Mouse (Mus musculus): ENCODE data around the gene Epb41l1. TPM values are rescaled to one million over a fixed set of nuclear protein-coding genes. Genes with fewer than 3 reads are reported as not detected.

The Epb41l1 gene
- polyA plus RNA-seq, 1 experiment from 2014 or later: 4.2 TPM

DNA sequence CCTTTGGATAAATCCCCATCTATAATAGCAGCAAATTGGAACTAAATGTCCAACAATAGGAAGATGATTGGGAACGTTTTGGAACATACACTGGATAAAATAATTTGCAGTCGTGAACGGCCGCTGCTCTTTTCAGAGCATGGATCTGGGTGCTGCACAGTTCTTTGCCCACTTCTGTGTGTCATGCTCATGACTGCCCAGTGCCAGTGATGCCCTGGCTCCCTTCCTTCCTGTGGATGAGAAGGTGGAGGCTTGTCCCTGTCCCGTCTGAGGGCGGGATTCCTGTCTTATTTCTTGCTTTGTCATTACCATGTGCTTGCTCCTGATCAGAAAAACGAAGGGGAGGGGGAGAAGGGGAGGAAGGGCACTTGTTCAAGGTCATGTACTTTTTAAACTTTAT lies 59.6 kb downstream of the Epb41l1 start:
- Histone ChIP-seq H3K4me1 (replicated peaks; ENCODE audit: control insufficient read depth, insufficient read depth, low read length) (peaks cover 6% of the 10 kb centered on the region; the same call in 1 of the 2 replicates), H3K36me3 (ENCODE audit: control insufficient read depth, insufficient read depth, low read length) (no peaks in the 10 kb centered on the region), H3K4me3 (ENCODE audit: low read depth, low read length) (no peak overlapping the region), H3K27ac (ENCODE audit: low read depth) (no peak overlapping the region), H3K9me3 (ENCODE audit: control insufficient read depth, low read length) (no peaks in the 10 kb centered on the region), H3K9ac (ENCODE audit: low read length) (no peak overlapping the region), H3K4me2 (ENCODE audit: low read length) (no peak overlapping the region), H3K27me3 (replicated peaks; ENCODE audit: control insufficient read depth, insufficient read depth, low read length) (no peaks in the 10 kb centered on the region)
- DNase-seq (ENCODE audit: low spot score) (no peak), ATAC-seq (replicated peaks; ENCODE audit: low FRiP score, low TSS enrichment, low read depth) (no peak)
- 82% methylated on average over 7 of the region's 7 CpGs for WGBS

DNA sequence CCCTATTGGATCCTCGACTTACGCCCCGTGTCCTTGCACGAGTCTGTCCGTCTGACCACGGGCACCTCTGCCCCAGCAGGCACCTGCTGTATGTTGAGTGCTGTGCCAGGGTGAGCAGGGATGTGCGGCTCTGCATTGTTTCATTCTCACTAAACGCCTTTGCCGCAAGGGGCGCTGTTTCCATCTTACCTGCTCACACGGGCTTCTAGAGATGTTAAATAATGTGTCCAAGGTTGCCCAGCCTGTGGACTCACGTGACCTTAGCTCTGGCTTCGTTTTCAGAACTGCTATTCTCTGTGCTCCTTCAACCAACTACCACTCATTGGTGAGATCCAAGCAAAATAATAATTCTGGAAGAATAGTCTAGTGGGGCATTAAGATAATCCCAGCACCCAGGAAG lies 61.6 kb downstream of the Epb41l1 start:
- 30% methylated on average over 13 of the region's 13 CpGs for WGBS
- H3K4me1 ChIP-seq (replicated peaks; ENCODE audit: control insufficient read depth, insufficient read depth, low read length): no peaks in the 10 kb centered on the region
- H3K9me3 ChIP-seq (ENCODE audit: control insufficient read depth, low read length): no peaks in the 10 kb centered on the region
- DNase-seq (ENCODE audit: low spot score) (peak; percentile 78), ATAC-seq (replicated peaks; ENCODE audit: low FRiP score, low TSS enrichment, low read depth) (no peak)
- H3K27ac ChIP-seq (ENCODE audit: low read depth): no peak overlapping the region
- H3K9ac ChIP-seq (ENCODE audit: low read length): no peak overlapping the region
- H3K27me3 ChIP-seq (replicated peaks; ENCODE audit: control insufficient read depth, insufficient read depth, low read length): no peaks in the 10 kb centered on the region
- H3K4me2 ChIP-seq (ENCODE audit: low read length): no peak overlapping the region
- H3K36me3 ChIP-seq (ENCODE audit: control insufficient read depth, insufficient read depth, low read length): no peaks in the 10 kb centered on the region
- H3K4me3 ChIP-seq (ENCODE audit: low read depth, low read length): no peak overlapping the region

DNA sequence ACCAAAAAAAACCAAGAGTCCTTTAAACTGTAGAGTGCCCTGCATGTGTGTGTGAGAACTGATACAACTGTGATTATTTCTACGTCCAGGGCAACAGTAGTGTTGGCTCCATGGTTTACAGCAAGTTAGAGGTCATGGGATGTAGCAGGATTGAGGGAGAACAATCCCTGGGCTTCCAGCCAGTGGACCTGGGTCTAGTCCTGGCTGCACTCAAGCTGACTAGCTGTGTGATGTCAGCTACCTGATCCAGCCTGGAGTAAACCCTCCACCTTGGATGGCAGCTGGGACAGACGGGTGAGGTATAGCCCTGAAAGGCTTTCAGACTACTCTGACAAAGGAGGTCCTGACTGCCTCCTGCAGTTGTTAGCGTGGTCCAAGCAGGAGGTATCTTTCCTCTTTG lies 62.1 kb downstream of the Epb41l1 start:
- no peak overlapping the region for H3K4me2 ChIP-seq (ENCODE audit: low read length)
- DNase-seq (ENCODE audit: low spot score) (no peak), ATAC-seq (replicated peaks; ENCODE audit: low FRiP score, low TSS enrichment, low read depth) (no peak)
- WGBS: 91% methylated on average over 3 of the region's 3 CpGs
- H3K9ac ChIP-seq (ENCODE audit: low read length): no peak overlapping the region
- H3K27ac ChIP-seq (ENCODE audit: low read depth): no peak overlapping the region
- H3K4me3 ChIP-seq (ENCODE audit: low read depth, low read length): no peak overlapping the region
- H3K36me3 ChIP-seq (ENCODE audit: control insufficient read depth, insufficient read depth, low read length): no peaks in the 10 kb centered on the region
- no peaks in the 10 kb centered on the region for H3K27me3 ChIP-seq (replicated peaks; ENCODE audit: control insufficient read depth, insufficient read depth, low read length)
- H3K4me1 ChIP-seq (replicated peaks; ENCODE audit: control insufficient read depth, insufficient read depth, low read length): no peaks in the 10 kb centered on the region
- H3K9me3 ChIP-seq (ENCODE audit: control insufficient read depth, low read length): no peaks in the 10 kb centered on the region

DNA sequence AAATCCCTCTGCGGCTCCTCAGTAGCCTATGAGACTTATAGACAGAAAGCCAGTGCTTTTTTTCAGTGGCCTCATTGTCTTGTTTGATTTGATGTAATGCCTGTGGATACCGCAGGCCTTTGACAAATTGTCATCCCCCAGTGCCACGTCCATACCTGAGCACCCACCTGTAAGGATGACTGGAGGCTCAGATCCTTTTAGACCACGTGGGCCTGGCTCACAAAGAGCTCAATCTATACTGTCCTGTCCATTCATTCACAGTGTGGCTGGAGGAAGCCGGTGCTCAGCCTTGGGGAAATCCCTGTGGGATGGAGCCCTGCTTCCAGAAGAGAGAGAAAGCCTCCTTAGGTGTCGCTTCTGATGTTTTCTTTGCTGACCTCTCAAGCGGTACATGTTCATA lies 62.5 kb downstream of the Epb41l1 start:
- Histone ChIP-seq H3K27ac (ENCODE audit: low read depth) (no peak overlapping the region), H3K27me3 (replicated peaks; ENCODE audit: control insufficient read depth, insufficient read depth, low read length) (no peaks in the 10 kb centered on the region), H3K9me3 (ENCODE audit: control insufficient read depth, low read length) (no peaks in the 10 kb centered on the region), H3K4me1 (replicated peaks; ENCODE audit: control insufficient read depth, insufficient read depth, low read length) (no peaks in the 10 kb centered on the region), H3K4me3 (ENCODE audit: low read depth, low read length) (no peak overlapping the region), H3K9ac (ENCODE audit: low read length) (no peak overlapping the region), H3K4me2 (ENCODE audit: low read length) (no peak overlapping the region), H3K36me3 (ENCODE audit: control insufficient read depth, insufficient read depth, low read length) (no peaks in the 10 kb centered on the region)
- DNase-seq (ENCODE audit: low spot score): no peak
- 90% methylated on average over 7 of the region's 7 CpGs for WGBS
- ATAC-seq (replicated peaks; ENCODE audit: low FRiP score, low TSS enrichment, low read depth): no peak

DNA sequence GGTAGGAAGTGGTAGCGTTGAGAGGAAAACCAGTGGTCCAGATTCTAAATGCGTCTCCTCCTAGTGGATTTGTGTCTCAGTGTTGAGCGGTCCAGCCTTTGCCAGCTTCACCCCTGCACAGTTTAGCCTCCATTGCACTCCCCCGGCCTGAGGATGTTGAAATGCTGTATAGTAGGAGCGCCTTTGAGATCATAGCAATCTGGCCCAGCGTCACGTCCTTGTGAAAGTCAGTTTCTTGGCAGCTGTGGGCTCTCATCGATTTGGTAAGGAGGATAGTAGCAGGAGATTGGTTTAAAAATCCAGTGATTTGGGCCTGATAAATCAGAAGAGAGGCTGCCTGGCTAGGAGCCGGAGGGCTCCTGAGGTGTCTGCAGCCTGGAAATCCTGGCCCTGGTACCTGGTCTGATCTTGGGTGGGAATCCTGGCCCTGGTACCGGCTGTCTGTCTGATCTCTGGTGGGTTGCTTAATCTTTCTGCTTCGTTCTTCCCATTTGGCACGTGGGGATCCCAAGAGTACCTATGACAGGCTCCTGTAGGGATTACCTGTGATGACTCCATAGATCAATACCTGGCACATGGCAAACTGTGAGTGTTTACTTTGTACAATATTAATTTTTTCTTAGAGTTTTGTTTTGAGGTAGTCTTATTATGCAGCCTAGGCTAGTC lies 65.5 kb downstream of the Epb41l1 start:
- DNase-seq (ENCODE audit: low spot score): no peak
- H3K4me3 ChIP-seq (ENCODE audit: low read depth, low read length): no peak overlapping the region
- H3K36me3 ChIP-seq (ENCODE audit: control insufficient read depth, insufficient read depth, low read length): no peaks in the 10 kb centered on the region
- H3K9ac ChIP-seq (ENCODE audit: low read length): no peak overlapping the region
- H3K9me3 ChIP-seq (ENCODE audit: control insufficient read depth, low read length): no peaks in the 10 kb centered on the region
- no peak overlapping the region for H3K27ac ChIP-seq (ENCODE audit: low read depth)
- WGBS: 90% methylated on average over 12 of the region's 12 CpGs
- peaks cover 7% of the 10 kb centered on the region; the same call in 1 of the 2 replicates for H3K4me1 ChIP-seq (replicated peaks; ENCODE audit: control insufficient read depth, insufficient read depth, low read length)
- no peak for ATAC-seq (replicated peaks; ENCODE audit: low FRiP score, low TSS enrichment, low read depth)
- H3K4me2 ChIP-seq (ENCODE audit: low read length): no peak overlapping the region
- H3K27me3 ChIP-seq (replicated peaks; ENCODE audit: control insufficient read depth, insufficient read depth, low read length): no peaks in the 10 kb centered on the region

DNA sequence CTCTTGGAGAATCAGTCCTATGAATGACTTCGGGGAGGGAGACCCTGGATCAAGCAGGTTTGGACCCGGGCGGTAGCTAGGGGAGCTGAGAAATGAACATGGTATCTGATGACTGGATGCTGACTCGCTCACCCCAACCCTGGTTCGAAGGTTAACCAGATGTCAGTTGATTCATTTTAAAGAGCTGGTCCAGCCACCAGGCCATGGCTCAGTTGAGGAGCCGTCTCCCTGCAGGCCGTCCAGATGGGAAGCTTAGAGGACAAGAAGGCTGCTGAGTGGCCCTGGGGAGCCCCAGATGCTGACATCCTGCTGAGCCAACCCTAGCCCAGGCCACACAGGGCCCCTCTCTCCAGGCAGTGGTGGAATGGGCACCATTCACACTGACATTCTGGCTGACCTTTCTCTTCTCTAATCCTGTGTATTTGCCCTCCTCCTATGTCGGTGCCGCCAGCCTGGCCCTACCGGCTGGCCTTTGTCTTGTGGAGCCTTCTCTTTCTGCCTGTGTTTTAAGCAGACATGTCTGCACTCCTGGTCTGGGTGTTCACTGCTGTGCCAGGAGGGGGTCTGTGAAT lies 67.0 kb downstream of the Epb41l1 start:
- Histone ChIP-seq H3K4me1 (replicated peaks; ENCODE audit: control insufficient read depth, insufficient read depth, low read length) (peaks cover 7% of the 10 kb centered on the region; the same call in 1 of the 2 replicates), H3K4me3 (ENCODE audit: low read depth, low read length) (no peak overlapping the region), H3K36me3 (ENCODE audit: control insufficient read depth, insufficient read depth, low read length) (no peaks in the 10 kb centered on the region), H3K27me3 (replicated peaks; ENCODE audit: control insufficient read depth, insufficient read depth, low read length) (no peaks in the 10 kb centered on the region), H3K4me2 (ENCODE audit: low read length) (no peak overlapping the region), H3K9ac (ENCODE audit: low read length) (no peak overlapping the region), H3K9me3 (ENCODE audit: control insufficient read depth, low read length) (no peaks in the 10 kb centered on the region), H3K27ac (ENCODE audit: low read depth) (no peak overlapping the region)
- ATAC-seq (replicated peaks; ENCODE audit: low FRiP score, low TSS enrichment, low read depth) (no peak), DNase-seq (ENCODE audit: low spot score) (no peak)
- WGBS: 76% methylated on average over 10 of the region's 10 CpGs

DNA sequence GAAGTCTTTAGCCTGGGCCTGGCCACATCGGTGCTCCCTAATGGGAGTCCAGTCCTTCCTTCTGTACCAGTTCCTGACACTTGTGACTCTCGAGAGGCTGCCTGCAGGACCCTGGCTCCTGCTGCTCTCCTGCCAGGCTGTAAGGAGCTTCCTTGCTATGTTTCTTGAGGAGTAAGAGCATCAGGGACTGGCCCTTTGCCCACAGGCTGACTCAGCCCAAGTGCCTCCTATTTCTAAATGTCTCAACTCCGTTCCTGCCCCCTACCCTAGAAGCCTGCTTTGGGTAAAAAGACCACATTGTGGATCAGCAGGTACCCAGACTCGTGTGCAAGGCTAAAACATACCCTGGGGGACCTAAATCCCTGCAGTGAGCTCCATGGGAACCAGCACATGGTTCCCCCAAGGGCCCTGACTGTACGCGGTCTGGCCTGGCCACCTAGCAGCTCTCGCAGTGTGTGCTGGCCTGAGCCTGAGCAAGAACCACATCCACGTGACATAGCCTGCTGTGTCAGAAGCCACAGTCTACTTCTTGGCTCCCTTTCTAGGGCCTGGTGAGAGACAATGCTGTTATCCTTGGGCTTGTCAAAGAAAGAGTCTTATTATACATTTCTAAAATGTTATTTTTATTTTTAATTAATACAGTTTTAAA lies 67.6 kb downstream of the Epb41l1 start:
- WGBS: 81% methylated on average over 8 of the region's 8 CpGs
- DNase-seq (ENCODE audit: low spot score) (no peak), ATAC-seq (replicated peaks; ENCODE audit: low FRiP score, low TSS enrichment, low read depth) (no peak)
- Histone ChIP-seq H3K27ac (ENCODE audit: low read depth) (no peak overlapping the region), H3K9ac (ENCODE audit: low read length) (no peak overlapping the region), H3K9me3 (ENCODE audit: control insufficient read depth, low read length) (no peaks in the 10 kb centered on the region), H3K36me3 (ENCODE audit: control insufficient read depth, insufficient read depth, low read length) (no peaks in the 10 kb centered on the region), H3K4me1 (replicated peaks; ENCODE audit: control insufficient read depth, insufficient read depth, low read length) (peaks cover 7% of the 10 kb centered on the region; the same call in 1 of the 2 replicates), H3K4me3 (ENCODE audit: low read depth, low read length) (no peak overlapping the region), H3K27me3 (replicated peaks; ENCODE audit: control insufficient read depth, insufficient read depth, low read length) (no peaks in the 10 kb centered on the region), H3K4me2 (ENCODE audit: low read length) (no peak overlapping the region)

DNA sequence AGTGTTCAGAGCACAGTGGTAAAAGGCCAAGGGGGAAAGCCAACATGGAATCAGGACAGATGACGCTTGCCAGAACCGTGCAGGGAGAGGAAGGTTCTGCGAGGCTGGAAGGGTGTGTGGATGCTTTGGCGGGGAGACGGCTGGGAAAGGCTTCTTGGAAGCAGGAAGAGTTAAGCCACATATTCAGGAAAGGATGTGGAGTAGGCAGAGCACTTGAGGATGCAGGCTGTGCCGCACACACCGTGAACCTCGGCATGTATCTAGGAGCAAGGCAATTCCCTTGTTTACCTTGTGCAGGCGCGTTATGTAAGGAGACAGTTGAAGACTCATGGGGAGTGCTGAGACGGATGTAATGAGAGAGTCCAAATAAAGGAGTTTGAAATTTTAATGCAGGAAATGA lies 69.5 kb downstream of the Epb41l1 start:
- ATAC-seq (replicated peaks; ENCODE audit: low FRiP score, low TSS enrichment, low read depth) (no peak), DNase-seq (ENCODE audit: low spot score) (no peak)
- H3K4me3 ChIP-seq (ENCODE audit: low read depth, low read length): no peak overlapping the region
- no peak overlapping the region for H3K27ac ChIP-seq (ENCODE audit: low read depth)
- WGBS: 31% methylated on average over 11 of the region's 11 CpGs
- H3K4me2 ChIP-seq (ENCODE audit: low read length): no peak overlapping the region
- H3K9ac ChIP-seq (ENCODE audit: low read length): no peak overlapping the region
- H3K36me3 ChIP-seq (ENCODE audit: control insufficient read depth, insufficient read depth, low read length): peaks cover 9% of the 10 kb centered on the region
- H3K4me1 ChIP-seq (replicated peaks; ENCODE audit: control insufficient read depth, insufficient read depth, low read length): peaks cover 7% of the 10 kb centered on the region; the same call in 1 of the 2 replicates
- no peaks in the 10 kb centered on the region for H3K27me3 ChIP-seq (replicated peaks; ENCODE audit: control insufficient read depth, insufficient read depth, low read length)
- no peaks in the 10 kb centered on the region for H3K9me3 ChIP-seq (ENCODE audit: control insufficient read depth, low read length)

All from intestine, embryonic 14.5 days (tissue).